Mouse (Mus musculus) embryonic facial prominence, embryonic 10.5 days (tissue): Measurements from ENCODE around the gene Phf2. TPM values are rescaled to one million over a fixed set of nuclear protein-coding genes. Genes with fewer than 3 reads are reported as not detected.

ENCODE experiments used
- DNase-seq: peaks from one replicate; pipeline ENCODE4 v3.0.0-alpha.2; 2017; ENCODE audit warnings: low spot score
- H3K27ac ChIP-seq: fragments of 300-500 bp; sonication (generic); replicated peaks from 2 replicates; pipeline ENCODE4 v1.5.1; 2016; ENCODE audit warnings: mild to moderate bottlenecking
- H3K27me3 ChIP-seq: fragments of 300-500 bp; sonication (generic); replicated peaks from 2 replicates; pipeline ENCODE4 v1.6.1; 2016; ENCODE audit warnings: low read depth, mild to moderate bottlenecking; ENCODE audit not compliant: poor library complexity, severe bottlenecking
- H3K36me3 ChIP-seq: fragments of 300-500 bp; sonication (generic); replicated peaks from 2 replicates; pipeline ENCODE4 v1.6.1; 2016; ENCODE audit warnings: mild to moderate bottlenecking, moderate library complexity
- H3K4me1 ChIP-seq: fragments of 300-500 bp; sonication (generic); 2 replicates; pipeline ENCODE4 v1.6.1; 2016
- H3K4me3 ChIP-seq: fragments of 300-500 bp; sonication (generic); 2 replicates; pipeline ENCODE4 v1.5.1; 2016; ENCODE audit warnings: mild to moderate bottlenecking, moderate library complexity
- H3K9me3 ChIP-seq: fragments of 300-500 bp; sonication (generic); 2 replicates; pipeline ENCODE4 v1.6.1; 2016; ENCODE audit warnings: mild to moderate bottlenecking
- WGBS: fragments of 180-500 bp; shearing (Covaris S2); methylation state at CpG from one replicate; pipeline ENCODE4 v1.1.7; 2016; 5-methylcytosine and 5-hydroxymethylcytosine counted together
- polyA plus RNA-seq: library from polyadenylated mRNA; unstranded; fragments of >200 nt; fragmentation: Nextera tagmentation; extraction: Ambion mirVana; gene quantifications from 2 replicates; pipeline ENCODE4 v1.2.1, GENCODE M21; 2016

Gene Phf2
- polyA plus RNA-seq, result 7.5 and 8.1 TPM in 2 replicates

- no peaks in the 10 kb centered on the region for H3K9me3 ChIP-seq
- H3K4me3 ChIP-seq, result peak within 1 kb of the TSS; percentile 98
- WGBS, result 13% methylated on average over 117 of the region's 117 CpGs
- H3K27ac ChIP-seq, result peak within 1 kb of the TSS; percentile 97
- H3K36me3 ChIP-seq, result peaks cover 14% of the 10 kb centered on the region
- H3K27me3 ChIP-seq, result no peaks in the 10 kb centered on the region
- peak; percentile 68 for DNase-seq
- H3K4me1 ChIP-seq, result peaks cover 62% of the 10 kb centered on the region
These were observed at the start of gene Phf2 for GRCm38 (mm10) chr13:48870771-48871731. Phf2 (minus strand) TSS chr13:48871119.

DNA sequence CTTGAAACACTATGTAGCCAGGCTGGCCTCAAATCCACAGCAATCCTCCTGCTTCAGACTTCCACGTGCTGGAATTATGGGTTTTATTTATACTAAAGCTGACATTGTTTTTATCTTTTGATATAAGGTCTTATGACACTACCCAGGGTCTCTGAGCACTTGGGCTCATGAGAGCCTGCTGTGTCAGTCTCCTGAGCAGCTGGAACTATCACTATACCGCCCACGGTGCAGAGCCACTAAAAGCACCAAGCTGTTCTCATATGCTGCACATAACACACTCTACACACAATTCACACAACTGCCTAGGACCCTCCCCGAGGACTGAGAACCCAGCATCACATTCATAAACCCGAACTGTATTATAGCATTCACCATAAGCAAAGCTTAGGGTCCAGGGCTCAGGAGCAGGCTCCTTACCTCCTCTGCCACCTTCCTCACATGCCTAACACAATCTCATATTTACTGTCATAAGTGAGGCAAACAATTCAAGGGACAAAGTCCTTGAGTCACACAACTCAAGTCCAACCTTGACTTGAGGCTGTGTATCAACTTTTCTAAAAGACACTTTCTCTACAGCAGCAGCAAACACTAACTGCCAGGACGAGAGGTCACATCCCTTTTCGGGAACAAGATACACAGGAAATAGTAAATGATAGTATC is 49.0 kb upstream of the Phf2 start:
- H3K4me1 ChIP-seq, result no peaks in the 10 kb centered on the region
- H3K36me3 ChIP-seq, result peaks cover 84% of the 10 kb centered on the region
- 87% methylated on average over 7 of the region's 7 CpGs for WGBS

DNA sequence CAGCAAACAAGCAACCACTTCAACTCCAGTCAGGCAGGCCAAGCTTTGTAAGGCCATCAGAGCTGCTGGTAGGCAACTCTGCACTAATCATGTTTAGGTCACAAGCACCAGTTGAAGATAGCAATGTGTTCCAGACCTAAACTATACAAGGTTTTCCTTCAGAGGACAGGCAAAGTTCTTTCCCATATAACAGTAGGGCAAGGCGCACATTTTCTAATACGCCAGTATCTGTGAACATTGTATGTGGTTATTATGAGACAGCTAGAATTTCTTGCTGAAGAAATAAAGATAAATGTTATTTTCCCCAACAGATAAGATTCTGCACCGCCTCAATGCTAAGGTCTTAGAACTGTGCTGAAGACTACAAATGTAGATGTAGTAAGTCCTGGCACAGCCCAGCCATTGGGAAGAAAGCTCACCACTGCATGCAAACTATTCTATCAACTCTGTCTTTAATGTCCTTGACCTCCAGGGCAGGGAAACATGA is 46.2 kb upstream of the Phf2 start:
- Histone ChIP-seq H3K9me3 (no peaks in the 10 kb centered on the region), H3K4me1 (no peaks in the 10 kb centered on the region), H3K27me3 (no peaks in the 10 kb centered on the region), H3K36me3 (peaks cover 94% of the 10 kb centered on the region), H3K27ac (no peak overlapping the region), H3K4me3 (no peak overlapping the region)
- 96% methylated on average over 3 of the region's 3 CpGs for WGBS
- DNase-seq, result no peak

More for the DNA sequence above, 49.0 kb upstream of the Phf2 start:
- no peak for DNase-seq
- Histone ChIP-seq H3K9me3 (no peaks in the 10 kb centered on the region), H3K4me3 (no peak overlapping the region), H3K27ac (no peak overlapping the region), H3K27me3 (no peaks in the 10 kb centered on the region)

DNA sequence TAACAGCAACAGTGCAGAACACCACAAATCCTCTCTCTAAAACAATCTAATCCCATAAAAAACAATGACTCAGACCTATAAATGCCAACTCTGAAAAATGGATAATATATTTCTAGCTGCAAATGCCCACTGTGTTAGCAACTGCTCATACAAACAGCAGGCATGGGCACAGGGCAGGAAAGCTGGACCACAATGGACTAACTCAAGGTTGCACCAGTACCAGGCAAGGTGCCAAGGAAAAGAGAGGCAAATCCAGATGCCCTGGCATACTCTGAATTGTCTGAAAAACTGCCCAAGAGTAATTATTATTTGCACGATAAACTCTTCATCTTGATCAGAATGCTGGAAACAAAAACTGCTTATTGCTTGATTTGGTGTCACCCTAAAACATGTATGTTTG is 42.8 kb upstream of the Phf2 start:
- H3K9me3 ChIP-seq, result no peaks in the 10 kb centered on the region
- DNase-seq, result no peak
- no peak overlapping the region for H3K27ac ChIP-seq
- whole genome bisulfite sequencing, result 99% methylated on average over 1 of the region's 1 CpGs
- H3K27me3 ChIP-seq, result no peaks in the 10 kb centered on the region
- H3K4me3 ChIP-seq, result no peak overlapping the region
- no peaks in the 10 kb centered on the region for H3K4me1 ChIP-seq
- peaks cover 93% of the 10 kb centered on the region for H3K36me3 ChIP-seq

- H3K27me3 ChIP-seq, result no peaks in the 10 kb centered on the region
- DNase-seq, result no peak
- H3K4me3 ChIP-seq, result no peak overlapping the region
- no peak overlapping the region for H3K27ac ChIP-seq
- peaks cover 96% of the 10 kb centered on the region for H3K36me3 ChIP-seq
- H3K9me3 ChIP-seq, result no peaks in the 10 kb centered on the region
- 91% methylated on average over 3 of the region's 3 CpGs for WGBS
- no peaks in the 10 kb centered on the region for H3K4me1 ChIP-seq
These were observed 42.2 kb upstream of the Phf2 start for GRCm38 (mm10) chr13:48913141-48913540.

- H3K36me3 ChIP-seq, result peaks cover 97% of the 10 kb centered on the region
- WGBS, result 91% methylated on average over 7 of the region's 7 CpGs
These were observed 40.5 kb upstream of the Phf2 start for GRCm38 (mm10) chr13:48911426-48911825.

GRCm38 (mm10) chr13:48905458-48905857 is 34.5 kb upstream of the Phf2 start:
- H3K27me3 ChIP-seq, result no peaks in the 10 kb centered on the region
- DNase-seq, result no peak
- peaks cover 94% of the 10 kb centered on the region for H3K36me3 ChIP-seq
- H3K27ac ChIP-seq, result no peak overlapping the region
- WGBS, result 90% methylated on average over 2 of the region's 2 CpGs
- no peaks in the 10 kb centered on the region for H3K4me1 ChIP-seq
- no peaks in the 10 kb centered on the region for H3K9me3 ChIP-seq
- no peak overlapping the region for H3K4me3 ChIP-seq

More at GRCm38 (mm10) chr13:48911426-48911825, 40.5 kb upstream of the Phf2 start:
- H3K9me3 ChIP-seq, result no peaks in the 10 kb centered on the region
- H3K4me1 ChIP-seq, result no peaks in the 10 kb centered on the region
- no peak overlapping the region for H3K4me3 ChIP-seq
- no peak for DNase-seq
- H3K27me3 ChIP-seq, result no peaks in the 10 kb centered on the region
- no peak overlapping the region for H3K27ac ChIP-seq

- no peak overlapping the region for H3K4me3 ChIP-seq
- no peak for DNase-seq
- no peaks in the 10 kb centered on the region for H3K27me3 ChIP-seq
- peaks cover 96% of the 10 kb centered on the region for H3K36me3 ChIP-seq
- WGBS, result 90% methylated on average over 5 of the region's 5 CpGs
- H3K9me3 ChIP-seq, result no peaks in the 10 kb centered on the region
- no peaks in the 10 kb centered on the region for H3K4me1 ChIP-seq
- no peak overlapping the region for H3K27ac ChIP-seq
These were observed 24.5 kb upstream of the Phf2 start for GRCm38 (mm10) chr13:48895376-48895775.

- no peak overlapping the region for H3K27ac ChIP-seq
- no peak overlapping the region for H3K4me3 ChIP-seq
- no peaks in the 10 kb centered on the region for H3K9me3 ChIP-seq
- peaks cover 98% of the 10 kb centered on the region for H3K36me3 ChIP-seq
- no peak for DNase-seq
- WGBS, result 86% methylated on average over 4 of the region's 4 CpGs
- H3K27me3 ChIP-seq, result no peaks in the 10 kb centered on the region
- no peaks in the 10 kb centered on the region for H3K4me1 ChIP-seq
These were observed 19.5 kb upstream of the Phf2 start for GRCm38 (mm10) chr13:48890260-48890960.

- Histone ChIP-seq H3K27me3 (no peaks in the 10 kb centered on the region), H3K4me1 (peaks cover 16% of the 10 kb centered on the region), H3K9me3 (no peaks in the 10 kb centered on the region), H3K27ac (peak overlapping the region; percentile 93), H3K4me3 (peak overlapping the region; percentile 57), H3K36me3 (peaks cover 51% of the 10 kb centered on the region)
- WGBS, result under 1% methylated on average over 36 of the region's 36 CpGs
- DNase-seq, result peak; percentile 99
These were observed 7.6 kb upstream of the Phf2 start for GRCm38 (mm10) chr13:48878534-48878933.

DNA sequence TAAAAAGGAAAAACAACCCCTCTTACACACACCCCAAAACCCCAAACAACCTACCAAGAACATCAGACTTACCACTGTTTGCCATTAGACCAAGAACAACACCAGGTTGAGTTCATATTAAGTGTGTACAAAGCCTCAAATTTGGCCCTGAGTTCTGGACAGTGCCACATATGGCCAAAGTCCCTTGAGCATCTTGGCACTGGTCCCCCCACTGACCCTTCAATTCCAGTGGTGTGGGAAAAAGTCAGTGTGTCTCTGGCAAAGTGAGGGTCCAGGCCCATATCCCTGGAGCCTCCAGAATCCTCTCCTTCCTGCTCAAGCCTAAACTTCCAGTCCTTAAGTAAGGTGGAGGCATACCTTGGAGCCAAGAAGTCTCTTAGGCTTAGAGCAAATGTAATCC is 6.9 kb upstream of the Phf2 start:
- Histone ChIP-seq H3K4me1 (peaks cover 23% of the 10 kb centered on the region), H3K27me3 (no peaks in the 10 kb centered on the region), H3K36me3 (peaks cover 48% of the 10 kb centered on the region), H3K4me3 (peak overlapping the region; percentile 57), H3K27ac (peak overlapping the region; percentile 93), H3K9me3 (no peaks in the 10 kb centered on the region)
- no peak for DNase-seq

DNA sequence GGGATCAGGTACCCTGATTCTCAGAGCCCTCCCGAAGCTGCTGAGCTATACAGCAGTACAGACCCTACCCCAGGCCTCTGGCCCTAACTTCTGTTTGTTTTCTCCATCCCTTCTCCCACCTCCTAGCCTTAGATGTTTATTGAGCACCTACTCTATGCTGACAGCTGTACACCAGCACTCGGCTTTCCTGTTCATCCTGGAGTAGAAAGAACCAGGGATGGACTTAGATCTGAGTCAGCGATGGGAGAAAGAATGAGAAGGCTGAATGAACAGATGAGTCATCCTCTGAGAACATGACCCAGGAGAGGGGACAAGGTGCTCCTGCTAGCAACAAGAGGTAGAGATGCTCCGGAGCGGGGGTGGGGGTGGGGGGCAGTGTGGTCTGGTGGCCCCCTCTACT is 1.8 kb upstream of the Phf2 start:
- H3K4me3 ChIP-seq, result 0 out of 2 replicates have a peak overlapping the region, but pooled peaks have one; percentile 98
- 79% methylated on average over 5 of the region's 5 CpGs for WGBS
- H3K27me3 ChIP-seq, result no peaks in the 10 kb centered on the region
- H3K36me3 ChIP-seq, result peaks cover 24% of the 10 kb centered on the region
- peaks cover 47% of the 10 kb centered on the region for H3K4me1 ChIP-seq
- no peak overlapping the region for H3K27ac ChIP-seq
- H3K9me3 ChIP-seq, result no peaks in the 10 kb centered on the region
- DNase-seq, result no peak
